Mouse (Mus musculus): Measurements from ENCODE around the gene Rai2.

GRCm38 (mm10) chrX:161716865-161717763 is at the start of gene Rai2:
- TF ChIP-seq CTCF (IDR thresholded peaks at IDR 0.05; ENCODE audit: control insufficient read depth, insufficient read depth, low read length) (no peak), POLR2A (IDR thresholded peaks at IDR 0.05; ENCODE audit: borderline replicate concordance, control insufficient read depth, low read depth, low read length) (no peak)
